Mouse (Mus musculus): ENCODE results near the gene Mllt10.

Gene Mllt10

GRCm38 (mm10) chr2:18055016-18055928 lies at the start of gene Mllt10:
TSS of gene Mllt10 (plus strand) at chr2:18055237.
- DNase-seq (ENCODE audit: low spot score in 2 of 2), result no peak

DNA sequence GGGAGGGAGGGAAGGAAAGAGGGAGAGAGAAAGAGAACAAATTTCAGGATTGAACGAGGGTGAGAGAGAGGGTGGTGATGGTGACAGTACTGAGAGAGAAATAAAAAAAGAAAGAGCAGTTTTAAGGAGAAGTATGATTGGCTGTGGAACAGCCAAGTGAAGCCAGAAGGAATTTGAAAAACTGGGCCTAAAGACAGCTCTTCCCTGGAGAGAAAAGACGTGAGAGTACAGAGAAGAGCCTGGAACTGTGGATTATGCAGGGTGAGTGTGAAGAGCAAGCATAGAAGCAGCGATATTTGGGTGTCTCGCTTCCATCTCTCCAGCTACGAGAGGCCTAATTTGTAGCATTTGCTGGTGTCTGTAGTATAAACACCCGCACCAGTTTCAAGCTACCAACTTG lies 43.8 kb upstream of the Mllt10 start:
- DNase-seq (ENCODE audit: low spot score in 2 of 2), result no peak

DNA sequence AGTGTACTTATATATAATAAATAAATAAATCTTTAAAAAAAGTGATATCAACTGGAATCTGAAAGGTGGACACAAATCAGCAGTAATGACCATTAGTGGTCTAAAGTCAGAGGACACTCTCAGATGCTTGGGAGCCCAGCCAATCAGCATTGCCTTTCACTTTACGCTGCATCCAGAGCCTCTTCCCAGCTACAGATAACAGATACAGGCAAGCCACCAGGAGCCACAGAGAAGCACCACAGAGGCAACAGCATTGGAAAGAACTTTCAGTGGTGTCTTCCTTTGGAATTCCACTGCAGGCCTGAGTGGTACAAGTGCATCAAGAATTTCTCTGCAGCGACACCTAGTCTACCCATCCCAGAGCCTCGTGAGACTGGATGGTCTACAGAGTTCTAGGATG lies 42.2 kb upstream of the Mllt10 start:
- no peak for DNase-seq (ENCODE audit: low spot score in 2 of 2)

- no peak for DNase-seq (ENCODE audit: low spot score in 2 of 2)
These were observed 39.5 kb upstream of the Mllt10 start for GRCm38 (mm10) chr2:18015581-18015980.

DNA sequence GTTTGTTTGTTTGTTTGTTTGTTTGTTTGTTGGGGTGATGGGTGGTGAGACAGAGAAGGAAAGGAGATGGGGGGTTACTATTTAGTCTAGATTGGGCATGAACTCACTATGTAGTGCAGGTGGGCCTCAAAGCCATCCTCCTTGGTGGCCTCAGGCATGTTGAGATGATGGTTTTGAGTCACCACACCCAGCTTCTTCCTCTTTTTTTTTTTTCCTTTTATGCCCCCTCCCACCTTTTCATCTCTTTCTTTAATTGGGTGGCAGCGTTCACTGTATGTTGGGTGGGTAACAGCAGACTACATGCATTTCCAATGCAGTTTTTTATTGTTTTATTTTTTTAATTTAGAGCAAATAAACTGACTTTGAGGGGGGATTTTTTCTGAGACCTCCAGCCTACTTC lies 38.4 kb upstream of the Mllt10 start:
- no peak for DNase-seq (ENCODE audit: low spot score in 2 of 2)

- DNase-seq (ENCODE audit: low spot score in 2 of 2), result no peak
These were observed 37.7 kb upstream of the Mllt10 start for GRCm38 (mm10) chr2:18017321-18017720.

DNA sequence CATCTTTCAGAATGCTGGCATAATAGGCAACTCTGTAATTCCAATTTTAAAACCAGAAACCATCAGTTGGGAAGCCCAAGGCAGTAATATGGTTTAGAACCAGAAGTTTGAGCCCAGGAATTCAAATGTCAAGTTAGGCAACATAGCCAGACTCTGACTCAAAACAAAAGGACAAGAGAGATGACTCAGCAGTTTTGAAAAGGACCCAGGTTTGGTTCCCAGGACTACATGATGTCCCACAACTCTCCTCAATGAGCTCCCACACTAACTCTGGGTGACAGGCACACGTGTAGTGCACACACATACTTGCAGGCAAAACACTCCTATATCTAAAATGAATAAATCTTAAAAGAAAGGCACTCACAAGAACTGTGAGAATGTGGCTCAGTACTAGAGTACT lies 35.9 kb upstream of the Mllt10 start:
- DNase-seq (ENCODE audit: low spot score in 2 of 2), result no peak

- no peak for DNase-seq (ENCODE audit: low spot score in 2 of 2)
These were observed 32.2 kb upstream of the Mllt10 start for GRCm38 (mm10) chr2:18022886-18023285.

GRCm38 (mm10) chr2:18025116-18025515 lies 29.9 kb upstream of the Mllt10 start:
- DNase-seq (ENCODE audit: low spot score in 2 of 2), result no peak

DNA sequence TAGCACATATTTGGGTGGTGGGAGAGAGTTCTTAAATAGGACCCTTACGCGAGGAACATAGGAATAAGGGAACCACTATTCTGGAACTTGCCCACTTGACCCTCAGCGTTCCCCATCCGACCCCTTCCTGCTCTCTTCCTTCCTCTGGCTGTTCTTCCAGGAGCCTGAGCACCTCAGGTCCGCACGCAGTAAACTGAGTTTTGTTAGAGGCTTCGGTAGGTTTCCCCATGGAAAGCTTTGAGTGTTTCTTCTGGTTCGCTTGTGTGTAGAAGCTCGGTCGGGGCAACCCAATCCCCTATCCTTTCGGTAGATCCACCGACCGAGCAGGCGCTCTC lies 29.3 kb upstream of the Mllt10 start:
- no peak for DNase-seq (ENCODE audit: low spot score in 2 of 2)

DNA sequence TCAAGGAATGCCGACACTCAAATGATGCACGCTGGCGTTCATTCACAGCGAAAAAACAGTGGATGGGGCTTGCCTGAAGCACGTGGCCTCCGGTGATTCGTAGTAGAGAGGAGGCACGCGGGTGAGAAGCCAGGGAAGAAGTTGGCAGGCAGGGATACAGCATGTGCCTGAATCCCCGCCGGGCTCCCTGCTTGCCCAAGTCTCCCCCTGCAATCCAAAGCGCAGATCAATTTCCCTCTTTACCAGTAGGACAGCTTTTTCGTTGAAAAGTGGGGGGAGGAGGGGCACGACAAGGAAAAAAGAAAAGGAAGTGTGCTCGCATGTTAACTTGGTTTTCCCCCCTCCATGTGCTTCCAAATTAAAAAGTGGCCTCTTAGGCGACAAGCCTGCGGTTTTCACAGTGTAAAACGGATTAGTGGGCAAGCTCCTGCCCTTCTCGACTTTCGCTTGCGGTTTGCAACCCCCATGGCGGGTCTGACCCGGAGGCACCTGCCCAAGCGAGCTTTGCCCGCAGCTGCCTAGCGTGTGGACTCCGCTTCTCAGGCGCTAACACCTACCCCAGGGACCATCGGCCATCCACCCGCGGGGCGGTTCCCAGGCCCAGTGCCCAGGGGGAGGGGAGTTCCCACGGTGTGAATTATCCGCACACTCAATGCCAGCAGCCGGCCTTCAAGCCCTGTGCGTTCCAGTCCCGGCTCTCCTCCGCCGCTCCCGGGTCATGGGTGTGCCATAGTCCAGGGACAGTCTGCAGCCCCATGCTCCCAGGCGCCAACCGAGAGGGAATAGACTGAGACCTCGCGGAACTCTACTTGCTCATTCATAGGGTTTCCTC lies 28.7 kb upstream of the Mllt10 start:
- peak; percentile 17 to 18 for DNase-seq (ENCODE audit: low spot score in 2 of 2)

GRCm38 (mm10) chr2:18027448-18028139 lies 27.4 kb upstream of the Mllt10 start:
- DNase-seq (ENCODE audit: low spot score in 2 of 2), result peak; percentile 84 to 93

DNA sequence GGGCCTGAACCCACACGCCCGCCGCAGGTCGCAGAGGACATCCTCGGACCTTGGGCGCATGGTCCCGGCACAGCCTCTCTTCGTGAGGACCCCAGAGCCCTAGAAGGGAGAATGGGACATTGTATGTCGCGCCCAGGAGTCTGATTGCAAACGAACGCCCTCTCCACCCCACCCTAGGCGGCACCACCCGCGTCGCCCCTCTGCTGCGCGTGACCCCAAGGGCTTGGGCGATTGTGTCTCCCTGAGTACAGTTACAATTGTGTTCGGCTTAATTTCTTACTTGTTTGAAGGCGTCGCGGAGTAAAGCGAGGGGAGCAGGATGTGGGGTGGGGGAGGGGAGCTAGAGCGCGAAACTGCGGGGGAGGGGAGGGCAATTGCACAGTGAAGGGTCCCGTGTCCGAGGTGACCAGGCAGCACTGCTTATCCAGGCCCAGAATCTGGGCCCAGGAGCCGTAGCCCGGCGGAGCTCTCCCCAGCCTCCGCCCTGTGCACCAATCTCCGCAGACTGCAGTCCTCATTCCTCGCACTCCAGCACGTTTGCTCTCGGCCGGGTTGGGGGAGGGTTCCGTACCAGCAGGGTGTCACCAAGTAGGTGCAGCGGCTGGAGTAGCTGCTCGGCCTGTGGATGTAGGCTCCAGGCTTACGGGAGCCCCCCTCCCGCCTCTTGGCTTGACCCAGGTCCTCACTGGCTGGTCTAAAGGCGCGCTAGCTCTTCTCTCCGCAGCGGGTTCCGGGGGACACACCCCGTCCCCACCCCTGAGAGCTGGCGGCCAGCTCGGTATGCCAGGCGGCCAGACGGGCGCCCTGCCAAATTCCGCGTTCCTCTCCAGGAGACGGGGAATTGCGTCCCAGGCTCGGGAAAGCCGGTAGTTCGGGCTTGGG lies 26.7 kb upstream of the Mllt10 start:
- peak; percentile 27 to 49 for DNase-seq (ENCODE audit: low spot score in 2 of 2)

DNA sequence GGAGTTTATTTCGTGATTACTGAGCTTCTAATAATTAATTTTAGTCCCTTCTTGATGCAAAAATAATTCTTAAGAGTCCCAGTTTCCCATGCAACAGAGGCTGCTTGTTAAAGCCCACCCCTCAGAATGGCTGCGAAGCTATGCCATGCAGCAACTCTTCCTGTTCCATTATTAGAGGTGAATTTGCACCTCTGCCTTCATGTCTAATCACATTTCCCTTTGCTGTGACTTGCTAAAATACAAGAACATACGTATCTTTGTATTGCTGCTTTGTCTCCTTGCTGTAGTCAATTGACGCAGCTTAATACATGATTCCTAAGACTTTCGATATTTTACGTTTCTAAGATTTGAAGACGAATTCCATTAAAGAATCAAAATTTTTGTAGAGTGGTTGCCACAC lies 25.4 kb upstream of the Mllt10 start:
- no peak for DNase-seq (ENCODE audit: low spot score in 2 of 2)

GRCm38 (mm10) chr2:18030581-18030980 lies 24.5 kb upstream of the Mllt10 start:
- DNase-seq (ENCODE audit: low spot score in 2 of 2), result no peak

- no peak for DNase-seq (ENCODE audit: low spot score in 2 of 2)
These were observed 23.7 kb upstream of the Mllt10 start for GRCm38 (mm10) chr2:18031271-18031821.

DNA sequence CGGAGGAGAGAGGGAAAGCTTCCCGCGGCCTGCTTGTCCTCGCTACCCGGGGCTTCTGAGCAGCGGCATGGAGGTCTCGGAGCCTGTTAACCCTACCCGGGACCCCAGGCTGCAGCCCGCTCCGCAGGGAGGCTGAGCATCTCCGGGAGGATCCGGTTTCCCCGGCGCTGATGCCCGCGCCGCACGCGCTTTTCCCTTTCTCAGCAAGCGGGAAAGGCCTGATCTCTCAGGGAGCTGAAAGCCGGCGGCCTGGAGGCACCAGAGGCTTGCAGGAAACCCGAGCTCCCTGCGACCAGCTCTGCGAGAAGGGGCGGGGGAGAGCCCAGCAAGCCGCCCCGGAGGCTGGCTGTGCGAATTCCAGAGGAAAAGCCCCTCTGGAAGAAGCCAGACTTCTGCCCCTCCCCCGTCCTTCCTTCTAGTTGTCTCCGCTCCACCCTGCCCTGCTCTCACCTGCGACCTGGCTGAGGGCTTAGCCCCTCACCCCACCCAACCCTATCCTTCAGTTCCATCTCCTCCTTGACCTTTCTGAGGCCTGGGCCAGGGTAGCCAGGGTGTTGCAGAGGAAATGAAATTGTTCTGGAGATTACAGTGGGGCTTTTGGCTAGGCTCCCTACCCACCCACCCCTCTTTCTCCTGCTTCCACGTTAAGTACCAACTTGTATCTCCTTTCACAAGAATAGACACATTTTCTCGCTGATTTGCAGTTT lies 23.1 kb upstream of the Mllt10 start:
- DNase-seq (ENCODE audit: low spot score in 2 of 2), result no peak

GRCm38 (mm10) chr2:18032538-18032895 lies 22.5 kb upstream of the Mllt10 start:
- no peak for DNase-seq (ENCODE audit: low spot score in 2 of 2)

- no peak for DNase-seq (ENCODE audit: low spot score in 2 of 2)
These were observed 21.6 kb upstream of the Mllt10 start for GRCm38 (mm10) chr2:18033166-18034108.
